Mouse (Mus musculus) midbrain, embryonic 12.5 days (tissue): ENCODE data around the gene Tctex1d2. TPM values are rescaled to one million over a fixed set of nuclear protein-coding genes. Genes with fewer than 3 reads are reported as not detected.

Experiments used
- ATAC-seq: fragments of 200-750 bp; cut with Nextera tagmentation; 2 replicates; pipeline ENCODE4 v1.8.0; 2017; ENCODE audit warnings: low read depth, moderate TSS enrichment, moderate library complexity; ENCODE audit not compliant: low FRiP score
- H3K27ac ChIP-seq: fragments of 300-500 bp; sonication (generic); replicated peaks from 2 replicates; pipeline ENCODE4 v1.5.1; 2016; ENCODE audit warnings: mild to moderate bottlenecking
- H3K27me3 ChIP-seq: fragments of 300-500 bp; sonication (generic); 2 replicates; pipeline ENCODE4 v1.6.1; 2016; ENCODE audit warnings: mild to moderate bottlenecking
- H3K36me3 ChIP-seq: fragments of 300-500 bp; sonication (generic); 2 replicates; pipeline ENCODE4 v1.6.1; 2016
- H3K4me1 ChIP-seq: fragments of 300-500 bp; sonication (generic); 2 replicates; pipeline ENCODE4 v1.6.1; 2016
- H3K4me2 ChIP-seq: fragments of 300-500 bp; sonication (generic); replicated peaks from 2 replicates; pipeline ENCODE4 v1.6.1; 2016; ENCODE audit warnings: mild to moderate bottlenecking, moderate library complexity
- H3K4me3 ChIP-seq: fragments of 300-500 bp; sonication (generic); 2 replicates; pipeline ENCODE4 v1.5.1; 2016; ENCODE audit warnings: mild to moderate bottlenecking
- H3K9ac ChIP-seq: fragments of 300-500 bp; sonication (generic); replicated peaks from 2 replicates; pipeline ENCODE4 v1.6.1; 2016; ENCODE audit warnings: mild to moderate bottlenecking, moderate library complexity
- H3K9me3 ChIP-seq: fragments of 300-500 bp; sonication (generic); 2 replicates; pipeline ENCODE4 v1.6.1; 2016; ENCODE audit warnings: mild to moderate bottlenecking
- WGBS: fragments of 180-500 bp; shearing (Covaris S2); methylation state at CpG from one replicate; pipeline ENCODE4 v1.1.7; 2016; 5-methylcytosine and 5-hydroxymethylcytosine counted together
- polyA plus RNA-seq: library from polyadenylated mRNA; unstranded; fragments of >200 nt; fragmentation: Nextera tagmentation; extraction: Ambion mirVana; gene quantifications from 2 replicates; pipeline ENCODE4 v1.2.1, GENCODE M21; 2016

The Tctex1d2 gene
- polyA plus RNA-seq, 1 experiment from 2014 or later, result 26.2 TPM

- WGBS, result 91% methylated on average over 1 of the region's 1 CpGs
- Histone ChIP-seq H3K4me3 (no peak overlapping the region), H3K27ac (no peak overlapping the region), H3K4me2 (no peak overlapping the region), H3K27me3 (no peaks in the 10 kb centered on the region), H3K4me1 (no peaks in the 10 kb centered on the region), H3K9ac (no peak overlapping the region), H3K36me3 (peaks cover 37% of the 10 kb centered on the region), H3K9me3 (no peaks in the 10 kb centered on the region)
- no peak for ATAC-seq
Observed at GRCm38 (mm10) chr16:32456761-32457160, 37.3 kb downstream of the Tctex1d2 start.

GRCm38 (mm10) chr16:32457589-32458386 lies 38.3 kb downstream of the Tctex1d2 start:
- no peak overlapping the region for H3K4me3 ChIP-seq
- WGBS, result 69% methylated on average over 10 of the region's 10 CpGs
- H3K4me2 ChIP-seq, result no peak overlapping the region
- no peak for ATAC-seq
- no peak overlapping the region for H3K27ac ChIP-seq
- no peaks in the 10 kb centered on the region for H3K9me3 ChIP-seq
- no peaks in the 10 kb centered on the region for H3K27me3 ChIP-seq
- H3K4me1 ChIP-seq, result no peaks in the 10 kb centered on the region
- H3K9ac ChIP-seq, result no peak overlapping the region
- H3K36me3 ChIP-seq, result peaks cover 30% of the 10 kb centered on the region

- WGBS, result 58% methylated on average over 4 of the region's 4 CpGs
- Histone ChIP-seq H3K27me3 (no peaks in the 10 kb centered on the region), H3K4me2 (no peak overlapping the region), H3K27ac (no peak overlapping the region), H3K9ac (no peak overlapping the region), H3K4me3 (no peak overlapping the region), H3K4me1 (no peaks in the 10 kb centered on the region), H3K36me3 (peaks cover 34% of the 10 kb centered on the region), H3K9me3 (no peaks in the 10 kb centered on the region)
- ATAC-seq, result no peak
Observed at GRCm38 (mm10) chr16:32460518-32460917, 41.0 kb downstream of the Tctex1d2 start.

GRCm38 (mm10) chr16:32461713-32462112 lies 42.2 kb downstream of the Tctex1d2 start:
- no peak for ATAC-seq
- 93% methylated on average over 5 of the region's 5 CpGs for WGBS
- H3K27ac ChIP-seq, result no peak overlapping the region

GRCm38 (mm10) chr16:32462950-32463349 lies 43.4 kb downstream of the Tctex1d2 start:
- H3K4me2 ChIP-seq, result no peak overlapping the region
- ATAC-seq, result no peak
- 97% methylated on average over 16 of the region's 16 CpGs for WGBS
- no peaks in the 10 kb centered on the region for H3K4me1 ChIP-seq
- no peak overlapping the region for H3K27ac ChIP-seq
- H3K36me3 ChIP-seq, result peaks cover 33% of the 10 kb centered on the region
- H3K4me3 ChIP-seq, result no peak overlapping the region
- no peak overlapping the region for H3K9ac ChIP-seq
- no peaks in the 10 kb centered on the region for H3K27me3 ChIP-seq
- no peaks in the 10 kb centered on the region for H3K9me3 ChIP-seq

More at GRCm38 (mm10) chr16:32461713-32462112, 42.2 kb downstream of the Tctex1d2 start:
- no peaks in the 10 kb centered on the region for H3K27me3 ChIP-seq
- H3K36me3 ChIP-seq, result peaks cover 25% of the 10 kb centered on the region
- H3K4me3 ChIP-seq, result no peak overlapping the region
- no peak overlapping the region for H3K4me2 ChIP-seq
- H3K9me3 ChIP-seq, result no peaks in the 10 kb centered on the region
- no peak overlapping the region for H3K9ac ChIP-seq
- H3K4me1 ChIP-seq, result no peaks in the 10 kb centered on the region

- H3K4me1 ChIP-seq, result no peaks in the 10 kb centered on the region
- H3K4me2 ChIP-seq, result no peak overlapping the region
- no peak overlapping the region for H3K4me3 ChIP-seq
- H3K27me3 ChIP-seq, result no peaks in the 10 kb centered on the region
- ATAC-seq, result no peak
- no peak overlapping the region for H3K9ac ChIP-seq
- H3K27ac ChIP-seq, result no peak overlapping the region
- H3K36me3 ChIP-seq, result peaks cover 33% of the 10 kb centered on the region
- no peaks in the 10 kb centered on the region for H3K9me3 ChIP-seq
- WGBS, result 95% methylated on average over 2 of the region's 2 CpGs
Observed at GRCm38 (mm10) chr16:32463426-32463825, 43.9 kb downstream of the Tctex1d2 start.

- peaks cover 29% of the 10 kb centered on the region for H3K36me3 ChIP-seq
- no peaks in the 10 kb centered on the region for H3K9me3 ChIP-seq
- H3K9ac ChIP-seq, result no peak overlapping the region
- 0% methylated on average over 1 of the region's 1 CpGs for WGBS
- H3K4me3 ChIP-seq, result no peak overlapping the region
- no peak overlapping the region for H3K4me2 ChIP-seq
- no peak for ATAC-seq
- no peaks in the 10 kb centered on the region for H3K4me1 ChIP-seq
- H3K27ac ChIP-seq, result no peak overlapping the region
- H3K27me3 ChIP-seq, result no peaks in the 10 kb centered on the region
Observed at GRCm38 (mm10) chr16:32464908-32465307, 45.4 kb downstream of the Tctex1d2 start.

GRCm38 (mm10) chr16:32468488-32468887 lies 49.0 kb downstream of the Tctex1d2 start:
- WGBS, result 94% methylated on average over 3 of the region's 3 CpGs
- H3K36me3 ChIP-seq, result peaks cover 47% of the 10 kb centered on the region
- no peak for ATAC-seq
- no peaks in the 10 kb centered on the region for H3K4me1 ChIP-seq
- no peaks in the 10 kb centered on the region for H3K9me3 ChIP-seq
- no peak overlapping the region for H3K4me3 ChIP-seq
- H3K9ac ChIP-seq, result no peak overlapping the region
- no peaks in the 10 kb centered on the region for H3K27me3 ChIP-seq
- H3K4me2 ChIP-seq, result no peak overlapping the region
- H3K27ac ChIP-seq, result no peak overlapping the region

- H3K4me2 ChIP-seq, result no peak overlapping the region
- H3K27ac ChIP-seq, result no peak overlapping the region
- no peak overlapping the region for H3K9ac ChIP-seq
- H3K9me3 ChIP-seq, result no peaks in the 10 kb centered on the region
- H3K4me3 ChIP-seq, result no peak overlapping the region
- no peaks in the 10 kb centered on the region for H3K4me1 ChIP-seq
- H3K27me3 ChIP-seq, result no peaks in the 10 kb centered on the region
- ATAC-seq, result no peak
- 84% methylated on average over 5 of the region's 5 CpGs for WGBS
- H3K36me3 ChIP-seq, result peaks cover 44% of the 10 kb centered on the region
Observed at GRCm38 (mm10) chr16:32469404-32470105, 50.1 kb downstream of the Tctex1d2 start.

GRCm38 (mm10) chr16:32472276-32473015 lies 52.9 kb downstream of the Tctex1d2 start:
- H3K9ac ChIP-seq, result no peak overlapping the region
- H3K4me2 ChIP-seq, result no peak overlapping the region
- no peak for ATAC-seq
- 77% methylated on average over 7 of the region's 7 CpGs for WGBS
- H3K4me1 ChIP-seq, result no peaks in the 10 kb centered on the region
- no peaks in the 10 kb centered on the region for H3K9me3 ChIP-seq
- no peak overlapping the region for H3K4me3 ChIP-seq
- H3K27me3 ChIP-seq, result no peaks in the 10 kb centered on the region
- H3K36me3 ChIP-seq, result peaks cover 37% of the 10 kb centered on the region
- H3K27ac ChIP-seq, result no peak overlapping the region

GRCm38 (mm10) chr16:32477315-32477714 lies 57.8 kb downstream of the Tctex1d2 start:
- H3K27ac ChIP-seq, result no peak overlapping the region
- H3K9me3 ChIP-seq, result no peaks in the 10 kb centered on the region
- ATAC-seq, result no peak
- H3K4me3 ChIP-seq, result no peak overlapping the region
- H3K36me3 ChIP-seq, result peaks cover 9% of the 10 kb centered on the region
- H3K27me3 ChIP-seq, result no peaks in the 10 kb centered on the region
- H3K4me2 ChIP-seq, result no peak overlapping the region
- 87% methylated on average over 6 of the region's 6 CpGs for WGBS
- no peak overlapping the region for H3K9ac ChIP-seq
- no peaks in the 10 kb centered on the region for H3K4me1 ChIP-seq
